Mouse (Mus musculus): ENCODE measurements around the gene Sys1.
A peak's percentile ranks its signal among the peaks of the same experiment; 100 is the strongest.

Sys1 gene

GRCm38 (mm10) chr2:164504919-164505318 lies 48.2 kb downstream of the Sys1 start:
- no peak for DNase-seq

- no peak for DNase-seq
These were observed 49.0 kb downstream of the Sys1 start for GRCm38 (mm10) chr2:164505619-164506347.

GRCm38 (mm10) chr2:164507811-164508210 lies 51.0 kb downstream of the Sys1 start:
- DNase-seq = no peak

GRCm38 (mm10) chr2:164510621-164511190 lies 53.9 kb downstream of the Sys1 start:
- DNase-seq = no peak

- no peak for DNase-seq
These were observed 55.6 kb downstream of the Sys1 start for GRCm38 (mm10) chr2:164512121-164512909.

GRCm38 (mm10) chr2:164513389-164513788 lies 56.6 kb downstream of the Sys1 start:
- DNase-seq = no peak

- DNase-seq = no peak
These were observed 58.2 kb downstream of the Sys1 start for GRCm38 (mm10) chr2:164514916-164515315.

- DNase-seq = no peak
These were observed 59.1 kb downstream of the Sys1 start for GRCm38 (mm10) chr2:164515897-164516296.

- no peak for DNase-seq
These were observed 59.8 kb downstream of the Sys1 start for GRCm38 (mm10) chr2:164516592-164516991.

- DNase-seq = peak; percentile 63 to 65
These were observed 60.9 kb downstream of the Sys1 start for GRCm38 (mm10) chr2:164517485-164518221.

- DNase-seq = peak in 1 of 2 experiments; percentile 32
These were observed 61.8 kb downstream of the Sys1 start for GRCm38 (mm10) chr2:164518266-164519170.

GRCm38 (mm10) chr2:164519171-164519526 lies 62.4 kb downstream of the Sys1 start:
- DNase-seq = no peak

GRCm38 (mm10) chr2:164520782-164521181 lies 64.0 kb downstream of the Sys1 start:
- DNase-seq = peak; percentile 60 to 62

GRCm38 (mm10) chr2:164521841-164522240 lies 65.1 kb downstream of the Sys1 start:
- no peak for DNase-seq

GRCm38 (mm10) chr2:164522280-164522679 lies 65.5 kb downstream of the Sys1 start:
- no peak for DNase-seq

- DNase-seq = peak; percentile 65 to 69
These were observed 66.6 kb downstream of the Sys1 start for GRCm38 (mm10) chr2:164523301-164523773.

GRCm38 (mm10) chr2:164528557-164528956 lies 71.8 kb downstream of the Sys1 start:
- DNase-seq = no peak

All from cerebellum, postnatal 10 days (tissue).